Mouse (Mus musculus) ZHBTc4 (cell line): Measurements from ENCODE around the gene Sorbs1.
A peak's percentile ranks its signal among the peaks of the same experiment; 100 is the strongest.
"Not testable (repeated sequence)": the region's sequence is repeated elsewhere in the genome, so short reads cannot be mapped to it uniquely, and the experiment has no call there.

Experiments used
- DNase-seq: peaks from one replicate; pipeline ENCODE4 v3.0.0-alpha.2; 2011; ENCODE audit warnings: low read depth, low spot score

The Sorbs1 gene

DNA sequence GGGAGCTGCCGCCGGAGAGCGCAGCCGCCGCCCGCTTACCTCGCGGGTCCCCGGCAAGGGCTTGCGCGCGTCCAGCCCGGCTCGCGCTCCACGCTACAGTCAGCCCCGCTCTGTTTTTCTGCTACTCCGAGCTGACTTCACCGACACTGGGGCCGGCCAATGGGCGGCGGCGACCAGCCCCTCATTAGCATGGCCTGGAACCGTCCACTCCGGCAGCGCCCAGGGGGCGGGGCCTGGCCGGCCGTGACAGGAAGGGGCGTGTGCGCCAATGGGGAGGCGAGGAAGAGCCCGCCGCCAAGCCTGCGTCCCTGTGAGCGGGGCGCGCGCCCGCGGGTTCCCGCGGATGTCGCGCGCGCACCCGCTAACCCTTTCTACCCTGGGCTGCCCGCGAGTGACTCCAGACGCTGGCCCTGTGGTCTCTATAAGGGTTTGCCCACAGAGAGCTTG lies at the start of gene Sorbs1:
Sorbs1 (minus strand) TSS at position 148 of the 447 bp plus-strand sequence.
- peak; percentile 99 for DNase-seq

DNA sequence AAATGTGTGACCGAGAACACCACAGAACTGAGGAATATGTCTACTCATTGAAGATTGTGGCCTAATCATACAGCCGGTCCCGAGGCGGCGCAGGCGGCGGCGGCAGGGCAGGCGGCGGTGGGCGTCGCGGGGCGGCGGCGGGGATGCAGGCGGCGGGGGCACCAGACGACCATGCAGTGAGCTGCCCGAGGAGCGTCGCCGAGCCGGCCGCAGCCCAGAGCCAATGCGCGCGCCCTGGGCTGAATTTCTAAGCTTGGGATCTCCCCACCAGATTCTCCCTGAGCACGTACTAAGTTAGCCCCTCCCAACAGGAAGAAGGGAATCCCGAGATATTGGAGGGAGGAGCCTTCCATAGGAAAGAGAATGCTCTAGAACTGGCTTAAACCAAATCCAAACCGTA lies 47.9 kb upstream of the Sorbs1 start:
- DNase-seq = not testable (repeated sequence)

DNA sequence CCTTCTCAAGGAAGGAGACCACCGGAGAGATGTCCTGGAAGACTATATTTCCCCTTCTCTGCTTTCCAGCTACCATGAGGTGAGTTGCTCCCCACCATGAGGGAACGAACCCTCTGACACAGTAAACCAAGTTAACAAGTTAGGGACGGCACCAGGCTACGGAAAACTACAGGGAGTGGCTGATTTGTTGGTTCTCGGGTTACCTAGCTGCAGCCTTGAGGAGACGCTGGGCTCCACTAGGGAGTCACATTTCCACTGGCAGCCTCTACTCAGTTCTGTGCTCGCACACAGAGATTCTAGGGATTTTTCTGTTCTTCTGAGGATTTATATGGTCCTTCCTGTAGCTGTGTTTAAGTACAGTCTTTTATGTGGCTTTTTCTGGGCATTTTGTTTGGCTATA lies 42.5 kb upstream of the Sorbs1 start:
- DNase-seq = no peak

DNA sequence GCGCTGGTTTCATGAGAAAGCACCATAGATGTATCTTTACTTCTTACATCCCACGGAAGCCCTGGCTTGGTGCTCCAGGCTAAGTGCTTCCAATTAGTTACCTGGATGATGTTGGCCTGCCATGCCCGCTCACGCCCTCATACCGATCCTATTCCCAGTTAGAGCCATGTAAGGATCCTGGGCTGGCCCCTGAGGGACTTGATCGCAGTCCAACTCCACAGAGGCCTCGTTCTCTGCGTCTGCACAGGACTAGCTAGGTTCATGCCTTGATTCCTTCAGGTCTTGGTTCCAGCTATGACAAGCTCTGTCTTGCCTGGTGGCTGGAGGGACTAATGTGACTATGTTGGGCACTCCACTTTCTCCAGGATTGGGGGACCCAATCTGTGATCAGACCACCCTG lies 41.6 kb upstream of the Sorbs1 start:
- no peak for DNase-seq

DNA sequence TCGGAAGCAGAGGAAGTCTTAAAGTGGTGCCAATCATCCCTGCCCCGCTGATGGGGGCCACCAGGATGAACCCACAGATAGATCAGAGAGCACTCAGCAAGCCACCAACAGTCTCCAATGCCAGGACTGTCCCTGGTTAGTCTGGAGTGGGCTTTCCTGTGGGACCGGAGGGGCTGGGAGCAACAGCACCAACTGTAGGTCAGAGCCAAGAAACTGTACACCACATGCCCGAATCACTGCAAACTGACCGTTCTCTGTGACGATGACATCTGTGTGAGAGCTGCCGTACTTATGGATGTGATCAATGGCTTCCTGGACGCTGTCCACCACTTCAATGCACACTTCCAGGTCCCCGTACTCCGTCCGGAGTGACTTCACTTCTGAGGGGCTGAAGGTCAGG lies 40.8 kb upstream of the Sorbs1 start:
- DNase-seq = no peak

DNA sequence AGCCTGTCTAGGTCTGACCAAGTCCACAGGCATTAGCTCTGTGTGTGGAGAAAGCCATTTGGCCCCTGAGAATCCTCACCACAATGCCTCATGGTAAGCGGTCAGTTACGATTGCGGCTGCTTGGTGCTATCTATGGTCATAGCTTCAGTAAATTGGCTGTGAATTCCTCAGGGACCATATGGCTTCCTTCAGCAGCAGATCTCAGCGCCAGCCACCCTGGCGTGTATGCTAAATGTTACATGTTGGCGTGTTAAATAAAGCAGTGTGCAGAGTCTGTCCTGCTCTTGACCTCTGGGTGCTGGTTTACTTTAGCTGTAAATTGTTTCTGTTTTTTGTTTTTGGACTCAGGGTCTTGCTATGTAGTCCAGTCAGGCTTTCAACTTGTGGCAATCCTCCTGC lies 40.3 kb upstream of the Sorbs1 start:
- DNase-seq = no peak

DNA sequence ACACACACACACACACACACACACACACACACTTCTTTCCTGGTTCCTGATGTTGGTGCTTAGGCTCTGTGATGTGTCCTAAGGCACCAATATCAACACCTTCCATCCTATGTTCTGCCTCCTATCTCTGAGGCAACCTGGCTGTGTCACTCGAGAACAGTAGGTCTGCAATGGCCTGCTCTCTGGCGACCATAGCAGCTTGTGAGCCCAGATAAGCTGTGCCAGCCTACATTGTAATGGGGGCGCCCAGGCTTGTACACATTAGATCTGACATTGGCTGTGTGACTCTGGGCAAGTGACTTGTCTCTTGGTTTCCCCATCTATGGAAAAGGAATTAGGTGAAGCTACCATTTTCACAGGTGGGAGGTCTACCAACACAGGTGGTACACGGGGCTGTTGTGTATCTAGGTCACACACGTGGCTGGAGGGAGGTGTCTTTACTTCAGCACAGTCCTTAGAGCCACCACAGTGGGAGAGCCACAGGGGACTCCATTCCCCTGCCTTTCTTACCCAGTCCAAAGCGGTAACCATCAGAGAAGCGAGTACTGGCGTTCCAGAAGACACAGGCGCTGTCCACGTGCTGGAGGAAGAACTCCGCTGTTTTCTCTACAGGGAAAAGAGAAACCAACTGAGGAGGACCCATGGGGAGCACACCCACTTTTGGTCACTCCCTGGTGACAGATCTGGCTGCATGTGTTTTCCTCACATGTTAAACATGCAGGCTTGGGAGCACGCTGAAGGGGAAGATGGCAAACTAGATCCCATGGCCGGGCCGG lies 39.6 kb upstream of the Sorbs1 start:
- DNase-seq = no peak

DNA sequence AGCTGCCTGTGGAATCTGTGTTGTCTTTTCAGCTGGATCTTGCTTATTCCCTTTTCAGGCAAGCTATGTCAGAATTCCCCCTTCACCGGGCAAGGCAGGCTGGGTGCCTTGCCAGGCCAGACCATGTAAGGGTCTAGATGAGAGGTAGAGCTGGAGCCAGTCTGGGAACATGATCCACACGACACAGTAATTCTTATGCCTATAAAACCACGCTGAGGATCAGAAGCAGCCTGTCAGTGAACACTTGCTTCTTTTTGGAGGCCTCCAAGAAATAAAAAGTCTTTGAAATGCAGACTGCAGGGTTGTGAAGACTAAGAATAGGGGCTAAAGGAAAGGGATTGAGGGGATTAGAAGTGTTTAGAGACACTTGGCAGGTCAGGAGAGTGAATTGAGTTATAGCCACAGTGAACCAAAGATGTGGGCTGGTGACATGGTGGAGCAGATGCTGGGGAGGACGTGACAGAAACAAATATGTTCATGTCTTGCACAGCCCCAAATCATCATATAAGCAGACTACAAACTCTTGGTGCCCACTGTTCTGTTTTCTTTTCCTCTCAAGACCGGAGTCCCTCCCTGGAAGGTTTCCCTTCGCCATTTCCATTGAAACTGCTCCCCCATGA lies 36.0 kb upstream of the Sorbs1 start:
- no peak for DNase-seq

DNA sequence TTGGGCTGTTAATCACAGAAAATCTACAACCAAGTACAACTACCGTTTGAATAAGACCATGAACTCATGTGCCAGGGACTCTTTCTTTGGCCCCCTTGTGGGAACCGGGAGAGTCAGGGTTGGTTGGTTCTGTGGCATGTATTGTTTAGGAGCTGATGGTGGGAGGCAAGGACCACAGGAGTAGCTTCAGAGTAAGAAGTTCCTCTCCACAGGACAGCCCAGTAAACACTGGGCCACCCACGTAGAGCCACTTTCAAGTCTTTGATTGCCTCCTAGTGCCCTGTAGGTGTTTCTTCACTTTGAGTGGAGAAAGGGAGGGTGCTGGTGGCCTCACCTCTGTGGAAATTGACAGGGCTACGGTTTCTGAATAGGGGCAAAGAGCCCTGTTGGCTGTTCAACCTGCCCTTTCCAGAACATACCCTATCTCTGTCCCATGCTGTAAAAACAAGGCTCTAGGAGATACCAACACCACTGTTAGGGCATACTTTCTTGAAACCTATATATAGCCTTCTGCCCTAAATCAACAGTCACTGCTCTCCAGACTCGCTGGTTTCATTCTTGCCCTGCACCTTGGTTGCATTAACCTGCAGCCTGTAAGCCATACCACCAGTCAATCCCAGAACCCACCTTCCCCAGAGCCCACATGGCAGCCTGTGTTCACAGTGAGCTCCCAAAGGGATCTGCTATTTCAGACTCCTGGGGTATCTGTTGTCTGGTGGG lies 35.4 kb upstream of the Sorbs1 start:
- peak; percentile 73 for DNase-seq

DNA sequence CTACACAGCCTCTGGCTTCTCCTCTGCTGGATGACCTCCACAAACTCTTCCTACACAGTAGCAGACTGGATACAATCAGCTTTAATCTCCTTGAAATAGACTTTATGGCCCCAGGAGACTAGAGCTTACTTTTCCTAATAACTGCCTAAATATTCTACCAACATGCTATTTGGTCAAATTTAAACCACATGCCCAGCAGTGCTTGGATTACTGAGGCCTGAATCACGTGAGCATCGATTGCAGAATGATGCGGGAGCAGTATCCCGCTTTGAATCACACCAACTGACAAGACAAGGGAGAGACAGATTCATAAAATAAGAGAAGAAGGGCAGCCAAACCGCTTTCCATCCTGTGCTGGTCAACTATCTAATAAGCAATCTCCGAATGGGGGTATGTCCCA lies 34.8 kb upstream of the Sorbs1 start:
- DNase-seq = no peak

DNA sequence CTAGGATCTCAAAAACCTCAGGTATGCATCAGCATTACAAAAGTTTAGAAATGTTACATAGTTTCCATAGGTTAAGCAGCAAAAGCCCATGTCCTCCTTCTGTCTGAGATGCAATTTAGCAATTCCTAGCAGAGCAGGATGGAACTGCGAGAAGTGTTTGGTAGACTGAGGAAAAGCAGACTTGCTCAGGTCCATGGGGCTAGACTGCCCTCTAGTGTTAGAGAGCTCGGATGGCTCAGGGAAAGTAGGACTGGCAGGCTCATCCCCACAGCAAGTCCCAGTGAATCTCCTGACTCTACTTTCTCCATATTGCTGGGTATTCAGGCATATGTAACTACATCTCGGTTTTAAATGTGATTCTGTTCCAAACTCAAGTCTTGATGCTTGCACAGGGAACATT lies 31.3 kb upstream of the Sorbs1 start:
- peak; percentile 76 for DNase-seq

DNA sequence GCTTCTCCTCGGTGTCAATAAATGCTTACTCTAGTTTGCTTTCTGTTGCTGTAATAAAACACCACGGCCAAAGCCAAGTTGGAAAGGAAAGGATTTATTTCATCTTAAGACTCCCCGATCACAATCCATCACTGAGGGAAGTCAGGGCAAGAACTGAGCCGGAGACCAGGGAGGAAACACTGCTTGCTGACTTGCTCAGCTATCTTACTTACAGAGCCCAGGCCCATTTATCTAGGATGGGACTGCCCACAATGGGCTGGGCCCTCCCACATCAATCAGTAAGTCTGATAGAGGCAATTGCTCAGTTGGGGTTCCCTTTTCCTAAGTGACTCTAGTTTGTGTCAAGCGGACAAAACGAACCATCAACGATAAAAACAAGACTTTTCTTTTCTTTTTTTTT lies 29.2 kb upstream of the Sorbs1 start:
- no peak for DNase-seq

DNA sequence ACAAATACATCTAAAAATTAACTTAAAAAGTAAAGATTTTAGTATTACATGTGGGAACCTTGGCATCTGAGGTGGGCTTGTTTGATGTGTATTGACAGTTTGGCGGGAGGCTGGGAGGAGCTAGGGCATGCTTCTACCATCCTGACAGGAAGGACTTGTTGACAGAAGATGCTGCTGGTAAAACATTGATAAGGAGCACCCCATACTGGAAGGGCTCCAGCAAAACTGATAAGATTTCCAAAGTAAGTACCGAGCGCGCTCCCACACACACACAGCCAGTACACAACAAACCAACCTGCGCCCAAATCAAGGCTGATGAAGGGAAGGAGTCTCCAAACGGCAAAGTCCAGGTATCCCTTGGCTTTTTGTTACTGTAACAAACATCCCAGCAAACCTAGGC lies 22.9 kb upstream of the Sorbs1 start:
- DNase-seq = no peak

DNA sequence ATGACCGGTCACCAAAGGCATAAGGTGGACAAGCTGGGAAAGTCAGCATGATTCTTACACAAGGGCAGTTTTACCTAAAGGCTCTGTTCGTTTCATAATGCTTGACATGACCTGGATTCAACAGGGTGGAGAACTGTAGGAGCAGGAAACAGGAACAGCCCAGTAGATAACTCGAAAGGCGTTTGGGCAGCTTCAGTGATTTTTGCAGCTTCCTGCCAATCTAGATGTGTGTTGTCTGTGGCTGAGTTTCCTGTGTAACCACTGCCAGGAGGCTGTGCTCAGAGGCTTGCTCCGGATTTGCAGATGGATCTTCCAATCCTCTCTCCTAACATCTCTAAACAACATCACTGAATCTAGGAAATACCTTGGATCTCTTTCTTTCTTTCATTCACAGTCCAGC lies 18.9 kb upstream of the Sorbs1 start:
- DNase-seq = no peak

DNA sequence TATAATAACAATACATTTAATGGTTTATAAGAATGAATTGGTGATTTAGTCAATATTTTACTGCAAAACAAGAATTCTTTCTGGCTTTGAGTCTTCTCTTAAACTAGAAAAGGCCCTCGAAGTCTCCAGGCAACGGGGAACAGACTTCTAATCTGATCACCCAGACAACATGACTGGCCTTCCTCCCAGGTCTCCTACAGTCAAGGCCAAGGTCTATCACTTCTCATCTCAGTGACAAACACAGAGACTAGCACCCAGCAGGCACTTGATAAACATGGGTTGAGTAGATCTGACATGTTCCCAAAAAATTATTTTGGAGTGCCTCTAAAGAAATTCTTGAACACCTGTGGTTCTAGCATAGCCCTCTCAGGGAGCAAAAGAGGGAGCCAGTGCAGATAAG lies 16.7 kb upstream of the Sorbs1 start:
- no peak for DNase-seq

DNA sequence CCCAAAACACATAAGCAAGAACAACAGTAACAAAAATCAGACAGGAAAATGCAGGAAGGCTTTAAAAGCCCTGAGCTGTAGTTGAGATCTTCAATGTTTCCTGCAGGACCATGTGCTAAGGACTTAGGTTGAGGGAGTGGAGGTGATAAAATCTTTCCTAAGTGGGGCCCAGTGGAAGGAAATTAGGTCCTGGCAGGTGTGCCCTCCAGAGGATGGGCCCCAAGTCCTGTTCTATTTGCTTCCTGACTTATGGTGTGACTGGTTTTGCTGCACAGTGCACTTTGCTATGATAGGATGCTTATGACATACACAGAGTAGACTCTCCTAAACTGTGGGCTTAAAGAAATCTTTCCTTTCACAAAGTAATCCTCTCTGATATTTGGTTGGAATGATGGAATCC lies 14.7 kb upstream of the Sorbs1 start:
- no peak for DNase-seq

DNA sequence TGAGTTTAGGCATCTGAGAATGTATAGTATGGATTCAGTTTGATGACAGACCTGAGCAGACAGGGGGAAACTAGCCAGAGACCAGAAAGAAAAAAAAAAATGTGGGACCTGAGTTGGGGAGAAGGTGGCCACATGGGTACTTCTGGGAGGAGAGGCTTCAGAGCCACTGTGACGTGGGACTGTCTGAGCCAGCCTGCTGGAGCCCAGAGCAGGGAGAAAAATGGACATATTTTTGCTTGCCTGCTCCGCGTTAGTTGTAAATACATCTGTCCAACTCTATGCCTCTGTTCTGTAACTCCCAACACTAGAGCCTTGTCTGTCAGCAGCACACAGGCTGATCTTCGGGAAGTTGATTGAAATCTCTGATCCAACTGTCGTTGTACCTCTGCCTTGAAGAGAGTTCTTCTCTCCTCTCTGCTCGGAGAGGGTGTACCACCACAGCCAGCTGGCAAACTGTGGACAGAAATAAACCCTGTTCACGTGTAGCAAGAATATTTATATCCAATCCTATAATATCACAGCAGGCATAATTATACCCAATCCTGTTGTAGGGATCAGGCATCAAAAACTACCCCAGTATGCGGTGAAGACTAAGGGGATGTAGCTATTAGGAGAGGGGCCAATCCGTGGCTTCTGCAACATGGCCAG lies 12.9 kb upstream of the Sorbs1 start:
- DNase-seq = no peak

DNA sequence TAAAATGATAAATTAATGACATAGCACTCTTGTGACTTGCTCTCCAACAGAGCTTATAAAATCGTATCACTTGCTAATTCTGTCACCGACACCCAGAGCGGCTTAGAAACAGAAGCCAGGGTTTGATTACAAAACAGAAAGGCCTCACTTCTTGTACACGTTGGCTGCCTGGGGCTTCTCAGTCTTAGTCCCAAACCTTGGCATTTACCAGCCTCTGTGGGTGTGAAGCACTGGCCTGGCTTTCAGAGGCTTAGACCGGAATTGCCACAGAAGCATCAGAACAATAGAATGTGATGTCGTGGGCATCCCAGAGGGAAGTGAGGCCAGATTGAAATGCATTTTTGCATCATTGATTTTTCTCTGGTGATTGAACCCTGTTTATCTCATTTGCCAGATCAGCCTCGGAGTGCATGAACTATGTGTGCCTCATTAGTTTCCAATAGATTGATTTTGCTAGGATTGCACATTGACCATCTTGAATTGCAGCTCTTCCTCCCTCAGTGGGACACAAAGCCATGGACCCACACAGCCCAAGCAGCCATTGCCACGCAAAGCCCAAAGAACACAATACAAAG lies 9.9 kb upstream of the Sorbs1 start:
- DNase-seq = no peak

DNA sequence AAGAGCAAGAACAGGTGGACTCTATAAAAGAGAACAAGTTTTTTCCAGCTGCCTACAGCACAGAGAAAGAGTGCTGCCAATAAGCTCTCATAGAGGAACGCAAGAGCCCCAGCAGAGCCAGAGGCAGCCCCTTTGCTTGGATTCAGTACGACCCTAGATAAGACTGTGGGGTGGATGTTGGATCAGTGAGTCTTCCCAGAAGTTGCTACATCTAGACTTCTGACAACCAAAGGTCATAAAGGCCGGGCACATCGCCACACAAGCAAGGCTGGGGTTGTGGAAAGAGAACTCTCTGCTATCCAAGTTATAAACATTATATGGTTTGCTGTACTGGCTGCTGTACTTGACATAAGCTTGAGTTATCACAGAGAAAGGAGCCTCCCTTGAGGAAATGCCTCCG lies 6.8 kb upstream of the Sorbs1 start:
- DNase-seq = no peak

DNA sequence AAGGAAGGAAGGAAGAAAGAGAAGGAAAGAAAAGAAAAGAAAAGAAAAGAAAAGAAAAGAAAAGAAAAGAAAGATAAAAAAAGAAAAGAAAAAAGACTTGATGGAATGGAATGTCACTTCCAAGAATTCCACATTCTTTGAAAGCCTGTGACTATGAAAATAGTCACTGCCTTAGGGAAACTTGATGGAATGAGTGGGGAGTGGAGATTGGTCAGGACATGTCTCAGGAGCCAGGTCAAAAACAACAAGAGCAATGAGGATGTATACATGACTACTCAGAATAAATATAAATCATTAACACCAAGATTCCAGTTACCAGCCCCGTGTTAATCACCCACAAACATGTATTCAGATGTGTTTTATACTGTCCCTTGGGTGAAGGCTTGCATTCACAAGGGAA lies 5.1 kb upstream of the Sorbs1 start:
- peak; percentile 9 for DNase-seq

DNA sequence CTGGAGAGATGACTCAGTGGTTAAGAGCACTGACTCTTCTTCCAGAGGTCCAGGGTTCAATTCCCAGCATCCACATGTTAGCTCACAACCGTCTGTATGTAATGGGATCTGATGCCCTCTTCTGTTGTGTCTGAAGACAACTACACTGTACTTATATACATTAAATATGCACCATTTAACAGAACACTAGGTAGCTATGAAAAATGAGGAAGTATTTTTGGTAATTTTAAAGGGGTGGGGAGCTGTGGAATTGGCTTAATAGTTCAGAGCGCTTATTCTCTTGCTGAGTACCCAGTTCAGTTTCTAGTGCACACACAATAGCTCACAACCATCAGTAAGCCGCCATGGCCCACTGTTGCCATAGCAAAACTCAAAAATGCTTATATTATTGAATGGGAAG lies 2.0 kb upstream of the Sorbs1 start:
- DNase-seq = no peak

DNA sequence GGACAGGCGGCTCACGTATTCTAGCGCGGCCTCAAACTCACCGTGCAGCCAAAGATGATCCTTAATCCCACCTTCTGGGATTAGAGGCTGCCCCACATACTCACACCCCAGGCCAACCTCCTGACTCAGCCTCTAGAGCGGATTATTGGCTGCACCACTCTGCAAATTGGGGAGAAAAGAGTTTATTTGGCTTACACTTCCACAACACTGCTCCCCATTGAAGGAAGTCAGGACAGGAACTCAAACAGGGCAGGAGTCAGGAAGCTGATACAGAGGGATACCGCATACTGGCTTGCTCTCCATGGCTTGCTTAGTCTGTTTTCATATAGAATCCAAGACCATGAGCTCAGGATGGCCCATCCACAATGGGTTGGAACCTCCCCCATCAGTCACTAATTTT lies 797 bp upstream of the Sorbs1 start:
- no peak for DNase-seq
